Mouse (Mus musculus) spleen, adult 2 months (tissue): ENCODE results near the gene Mmp11.

Source experiments
- CTCF ChIP-seq: fragments of 200-500 bp; IDR thresholded peaks from 2 replicates; pipeline ENCODE4 v1.5.1; 2011; ENCODE audit warnings: mild to moderate bottlenecking, inconsistent platforms; ENCODE audit not compliant: insufficient read depth, insufficient read length, insufficient replicate concordance; ENCODE audit errors: extremely low read depth
- POLR2A ChIP-seq: fragments of 200-500 bp; IDR thresholded peaks from 2 replicates; pipeline ENCODE4 v1.6.1; 2011; ENCODE audit warnings: low read depth, low read length, inconsistent platforms

DNA sequence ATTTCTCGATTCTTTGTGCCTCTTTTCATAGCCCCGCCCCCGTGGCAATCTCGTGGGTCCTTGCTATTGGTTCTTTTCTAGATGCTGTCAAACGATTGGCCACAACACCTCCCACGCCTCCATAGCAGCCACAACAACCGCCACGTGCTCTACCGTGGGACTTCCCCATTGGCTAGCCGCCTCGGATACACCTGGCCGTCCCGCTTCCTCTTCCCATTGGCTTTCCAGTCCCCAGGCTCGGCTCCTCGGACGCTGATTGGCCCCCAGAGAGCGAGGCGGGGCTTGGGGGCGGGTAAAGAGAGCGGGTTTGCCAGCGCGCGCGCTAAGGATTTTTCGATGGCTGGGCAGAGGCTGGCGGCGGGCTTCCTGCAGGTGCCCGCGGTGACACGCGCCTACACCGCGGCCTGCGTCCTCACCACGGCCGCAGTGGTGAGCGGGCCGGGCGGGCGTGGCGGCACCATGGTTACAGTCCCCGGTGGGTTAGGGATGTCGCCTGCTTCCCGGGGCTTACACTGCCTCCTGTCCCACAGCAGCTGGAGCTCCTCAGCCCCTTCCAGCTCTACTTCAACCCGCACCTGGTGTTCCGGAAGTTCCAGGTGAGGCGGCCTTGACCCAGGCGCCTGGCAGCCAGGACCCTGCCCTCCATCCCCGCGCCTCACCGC is 43.1 kb downstream of the Mmp11 start, which contains the start of gene Derl3:
- TF ChIP-seq CTCF (no peak), POLR2A (no peak)
